Mouse (Mus musculus): ENCODE data around the gene Gkap1. TPM values are rescaled to one million over a fixed set of nuclear protein-coding genes. Genes with fewer than 3 reads are reported as not detected.

The Gkap1 gene
- polyA plus RNA-seq, 1 experiment from 2014 or later: 25.2 TPM

DNA sequence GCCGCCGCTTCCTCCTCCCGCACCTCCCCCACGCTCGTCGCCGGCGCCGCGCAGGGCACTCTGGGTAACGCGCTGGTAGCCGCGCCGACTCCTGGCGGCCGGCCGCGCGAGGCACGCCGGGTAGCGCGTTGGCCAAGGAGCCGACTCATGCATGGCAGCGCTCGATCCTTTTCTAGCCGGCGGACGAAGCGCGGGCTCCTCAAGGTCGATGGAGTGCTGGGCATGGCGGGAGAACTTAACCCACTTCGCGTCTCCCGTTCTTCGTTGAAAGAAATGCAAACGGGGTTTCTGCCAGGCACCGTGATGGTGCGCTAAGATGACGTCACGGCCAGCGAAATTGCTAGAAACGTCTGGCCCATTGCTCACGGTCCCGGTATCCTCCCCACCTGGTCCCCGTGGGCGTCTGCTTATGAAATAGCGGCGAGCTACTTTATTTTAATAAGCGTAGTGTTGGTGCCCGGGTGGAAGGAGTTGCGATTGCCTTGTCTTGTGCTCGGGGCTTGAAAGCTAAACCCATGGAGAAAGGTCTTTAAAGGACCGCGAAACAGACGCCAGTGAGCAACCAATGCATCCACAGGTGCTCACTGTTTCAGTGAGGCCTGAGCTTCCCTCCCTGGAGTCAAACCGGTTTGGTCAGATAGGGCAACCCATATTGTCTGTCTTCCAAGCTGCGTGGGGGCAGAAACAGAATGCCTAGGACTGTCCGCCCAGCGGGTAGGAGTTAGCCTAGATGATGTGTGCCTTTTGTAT is 59.7 kb downstream of the Gkap1 start, which contains the start of gene Ubqln1:
Ubqln1 (minus strand) TSS at position 62 of the 750 bp plus-strand sequence.
- H3K27ac ChIP-seq (replicated peaks; ENCODE audit: low read depth, low read length): peak within 1 kb of the TSS; percentile 93
- no peaks in the 10 kb centered on the region for H3K36me3 ChIP-seq (ENCODE audit: control insufficient read depth, insufficient read depth, low read length)
- DNase-seq (peak; percentile 95), ATAC-seq (ENCODE audit: low FRiP score, low TSS enrichment) (peak; percentile 94)
- H3K4me1 ChIP-seq (ENCODE audit: control insufficient read depth, insufficient read depth, low read length): peaks cover 25% of the 10 kb centered on the region
- H3K4me3 ChIP-seq (replicated peaks; ENCODE audit: low read depth, low read length): peak within 1 kb of the TSS; percentile 100
- H3K9me3 ChIP-seq (ENCODE audit: control insufficient read depth, low read length): no peaks in the 10 kb centered on the region
- H3K27me3 ChIP-seq (ENCODE audit: control insufficient read depth, insufficient read depth, low read length): no peaks in the 10 kb centered on the region
- WGBS: 3% methylated on average over 60 of the region's 62 CpGs
- H3K9ac ChIP-seq (replicated peaks; ENCODE audit: low read length): peak within 1 kb of the TSS; percentile 90
- H3K4me2 ChIP-seq (ENCODE audit: low read length): peak within 1 kb of the TSS; percentile 83

DNA sequence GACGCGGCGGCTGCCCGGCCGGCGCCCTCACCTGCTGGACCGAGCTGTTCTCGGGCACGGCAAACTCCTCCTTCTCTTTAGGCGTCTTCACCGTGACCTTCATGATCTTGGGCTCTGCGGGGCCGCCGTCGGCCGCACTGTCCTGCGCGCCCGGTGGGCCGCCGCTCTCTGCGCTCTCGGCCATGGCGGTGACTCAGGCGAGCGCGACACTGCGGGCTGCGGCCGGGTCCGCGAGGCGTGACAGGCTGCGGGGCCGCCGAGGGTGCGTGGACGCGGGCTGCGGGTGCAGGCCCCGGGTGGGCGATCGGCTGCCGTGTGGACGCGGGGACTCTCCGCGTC is 60.3 kb downstream of the Gkap1 start:
- peak overlapping the region; percentile 100 for H3K4me3 ChIP-seq (replicated peaks; ENCODE audit: low read depth, low read length)
- peak overlapping the region; percentile 93 for H3K27ac ChIP-seq (replicated peaks; ENCODE audit: low read depth, low read length)
- no peaks in the 10 kb centered on the region for H3K27me3 ChIP-seq (ENCODE audit: control insufficient read depth, insufficient read depth, low read length)
- peak overlapping the region; percentile 83 for H3K4me2 ChIP-seq (ENCODE audit: low read length)
- H3K36me3 ChIP-seq (ENCODE audit: control insufficient read depth, insufficient read depth, low read length): no peaks in the 10 kb centered on the region
- ATAC-seq (ENCODE audit: low FRiP score, low TSS enrichment): no peak; the same call in 1 of the 2 replicates
- peaks cover 25% of the 10 kb centered on the region for H3K4me1 ChIP-seq (ENCODE audit: control insufficient read depth, insufficient read depth, low read length)
- WGBS: 0% methylated on average over 37 of the region's 48 CpGs
- DNase-seq: no peak
- H3K9ac ChIP-seq (replicated peaks; ENCODE audit: low read length): peak overlapping the region; percentile 90
- H3K9me3 ChIP-seq (ENCODE audit: control insufficient read depth, low read length): no peaks in the 10 kb centered on the region

DNA sequence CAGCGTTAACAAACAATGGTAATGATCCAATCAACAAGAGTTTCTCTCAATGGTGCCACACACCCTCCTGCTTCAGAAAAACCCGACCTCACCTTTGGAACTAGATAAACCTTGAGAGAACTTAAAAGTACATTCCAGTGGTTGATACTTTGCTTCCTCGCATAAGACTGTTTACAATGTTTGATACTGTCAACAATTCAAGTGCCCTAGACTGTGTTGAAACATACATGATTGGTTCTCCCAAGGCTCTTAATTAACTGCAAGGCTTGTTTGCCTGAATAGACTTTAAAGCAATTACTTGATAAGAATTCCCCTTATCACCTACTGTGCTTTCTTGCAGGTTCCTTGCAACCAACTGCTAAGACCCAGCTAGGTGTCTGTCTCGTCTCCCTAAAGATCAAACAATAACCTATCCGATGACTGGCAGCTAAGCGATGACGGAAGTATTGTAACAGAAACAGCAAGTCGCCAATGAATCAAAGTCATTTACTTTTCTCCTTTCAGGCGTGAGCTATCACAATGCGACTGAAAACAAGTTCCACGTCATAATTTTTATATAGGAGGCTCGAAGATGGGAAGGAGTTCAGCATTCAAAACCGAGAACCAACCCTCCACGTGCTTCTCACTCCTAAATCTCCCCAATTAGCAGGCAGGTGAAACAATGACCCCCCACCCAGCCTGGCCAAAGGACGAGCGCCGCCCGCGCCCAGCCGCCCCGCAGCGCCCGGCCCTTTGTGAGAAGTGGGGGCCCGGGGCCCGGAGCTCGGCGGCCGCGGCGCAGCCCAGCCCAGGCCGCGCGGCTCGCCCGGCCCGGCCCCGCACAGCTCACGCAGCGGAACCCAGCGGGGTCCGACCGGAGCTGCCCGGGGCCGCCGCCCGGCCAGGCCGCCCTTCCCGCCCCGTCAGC is 60.9 kb downstream of the Gkap1 start:
- H3K36me3 ChIP-seq (ENCODE audit: control insufficient read depth, insufficient read depth, low read length): no peaks in the 10 kb centered on the region
- peak overlapping the region; percentile 83 for H3K4me2 ChIP-seq (ENCODE audit: low read length)
- H3K27ac ChIP-seq (replicated peaks; ENCODE audit: low read depth, low read length): peak overlapping the region; percentile 93
- WGBS: 3% methylated on average over 49 of the region's 49 CpGs
- peak; percentile 51 for DNase-seq
- no peaks in the 10 kb centered on the region for H3K27me3 ChIP-seq (ENCODE audit: control insufficient read depth, insufficient read depth, low read length)
- H3K4me3 ChIP-seq (replicated peaks; ENCODE audit: low read depth, low read length): peak overlapping the region; percentile 100
- peak; percentile 80 for ATAC-seq (ENCODE audit: low FRiP score, low TSS enrichment)
- no peaks in the 10 kb centered on the region for H3K9me3 ChIP-seq (ENCODE audit: control insufficient read depth, low read length)
- H3K4me1 ChIP-seq (ENCODE audit: control insufficient read depth, insufficient read depth, low read length): peaks cover 25% of the 10 kb centered on the region
- peak overlapping the region; percentile 90 for H3K9ac ChIP-seq (replicated peaks; ENCODE audit: low read length)

DNA sequence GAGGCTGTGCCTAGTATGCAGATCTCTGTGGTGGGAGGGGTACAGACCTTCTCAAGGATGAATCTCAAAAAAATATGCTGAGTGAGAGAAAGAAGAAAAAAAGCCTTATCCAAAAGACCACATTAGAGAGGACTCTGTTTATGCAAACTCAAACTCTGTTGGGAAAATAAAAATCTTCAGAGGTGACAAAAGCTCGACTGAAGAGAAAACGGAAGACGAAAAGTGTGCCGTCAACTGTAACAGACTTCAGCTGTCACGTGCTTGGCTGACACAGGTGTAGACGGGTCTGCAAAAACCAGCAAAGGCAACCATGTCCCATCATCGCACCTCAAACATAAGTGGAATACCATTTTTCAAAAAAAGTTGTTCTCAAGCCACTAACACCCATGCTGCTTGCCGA is 61.7 kb downstream of the Gkap1 start:
- 69% methylated on average over 8 of the region's 8 CpGs for WGBS
- DNase-seq (no peak), ATAC-seq (ENCODE audit: low FRiP score, low TSS enrichment) (no peak)
- Histone ChIP-seq H3K9ac (replicated peaks; ENCODE audit: low read length) (peak overlapping the region; percentile 2; the same call in 1 of the 2 replicates), H3K27me3 (ENCODE audit: control insufficient read depth, insufficient read depth, low read length) (no peaks in the 10 kb centered on the region), H3K4me3 (replicated peaks; ENCODE audit: low read depth, low read length) (peak overlapping the region; percentile 100), H3K4me2 (ENCODE audit: low read length) (peak overlapping the region; percentile 83), H3K4me1 (ENCODE audit: control insufficient read depth, insufficient read depth, low read length) (peaks cover 25% of the 10 kb centered on the region), H3K9me3 (ENCODE audit: control insufficient read depth, low read length) (no peaks in the 10 kb centered on the region), H3K36me3 (ENCODE audit: control insufficient read depth, insufficient read depth, low read length) (no peaks in the 10 kb centered on the region), H3K27ac (replicated peaks; ENCODE audit: low read depth, low read length) (no peak overlapping the region)

DNA sequence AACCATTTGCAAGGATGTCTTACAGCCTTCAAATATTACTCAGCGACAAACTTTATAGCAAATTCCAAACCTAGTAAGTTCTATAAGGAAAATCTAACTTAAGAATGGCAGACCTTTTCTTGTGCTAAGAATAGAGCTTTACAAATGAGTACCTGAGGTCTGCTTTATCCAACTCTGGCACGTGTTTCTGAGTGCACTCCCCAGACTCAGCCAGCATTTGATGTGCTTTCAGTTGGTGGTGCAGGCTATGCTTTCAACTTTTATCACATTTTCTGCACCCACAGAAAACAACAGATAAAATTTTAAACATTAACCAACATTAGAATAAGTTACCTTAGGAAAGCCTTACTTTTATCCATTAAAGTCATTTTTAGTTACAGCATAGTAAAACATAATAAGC is 63.0 kb downstream of the Gkap1 start:
- Histone ChIP-seq H3K27ac (replicated peaks; ENCODE audit: low read depth, low read length) (no peak overlapping the region), H3K27me3 (ENCODE audit: control insufficient read depth, insufficient read depth, low read length) (no peaks in the 10 kb centered on the region), H3K4me1 (ENCODE audit: control insufficient read depth, insufficient read depth, low read length) (peaks cover 25% of the 10 kb centered on the region), H3K9me3 (ENCODE audit: control insufficient read depth, low read length) (no peaks in the 10 kb centered on the region), H3K4me3 (replicated peaks; ENCODE audit: low read depth, low read length) (no peak overlapping the region), H3K4me2 (ENCODE audit: low read length) (no peak overlapping the region), H3K36me3 (ENCODE audit: control insufficient read depth, insufficient read depth, low read length) (no peaks in the 10 kb centered on the region), H3K9ac (replicated peaks; ENCODE audit: low read length) (no peak overlapping the region)
- no peak for ATAC-seq (ENCODE audit: low FRiP score, low TSS enrichment)
- no peak for DNase-seq
- WGBS: 78% methylated on average over 2 of the region's 2 CpGs

DNA sequence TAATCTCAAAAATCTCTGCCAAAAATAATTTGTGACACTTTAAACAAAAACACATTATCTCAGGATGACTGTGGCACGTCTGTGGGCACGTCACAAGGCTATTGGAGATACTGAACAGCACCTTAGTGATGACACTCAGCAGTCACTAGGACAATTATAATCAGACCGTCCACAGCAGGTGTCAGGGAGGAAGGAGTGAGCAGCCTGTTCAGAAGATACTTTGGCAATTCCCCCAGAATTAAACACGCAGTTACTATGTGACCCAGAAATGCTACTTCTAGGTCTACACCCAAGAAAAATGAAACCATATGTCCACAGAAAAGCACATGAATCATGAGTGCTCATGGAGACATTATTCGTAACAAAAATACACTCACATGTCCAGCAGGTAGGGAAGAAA is 65.1 kb downstream of the Gkap1 start:
- DNase-seq: no peak
- Histone ChIP-seq H3K4me2 (ENCODE audit: low read length) (no peak overlapping the region), H3K9ac (replicated peaks; ENCODE audit: low read length) (no peak overlapping the region), H3K27ac (replicated peaks; ENCODE audit: low read depth, low read length) (no peak overlapping the region), H3K36me3 (ENCODE audit: control insufficient read depth, insufficient read depth, low read length) (no peaks in the 10 kb centered on the region), H3K4me1 (ENCODE audit: control insufficient read depth, insufficient read depth, low read length) (peaks cover 19% of the 10 kb centered on the region), H3K4me3 (replicated peaks; ENCODE audit: low read depth, low read length) (no peak overlapping the region), H3K9me3 (ENCODE audit: control insufficient read depth, low read length) (no peaks in the 10 kb centered on the region), H3K27me3 (ENCODE audit: control insufficient read depth, insufficient read depth, low read length) (no peaks in the 10 kb centered on the region)
- ATAC-seq (ENCODE audit: low FRiP score, low TSS enrichment): no peak
- 88% methylated on average over 5 of the region's 5 CpGs for WGBS

DNA sequence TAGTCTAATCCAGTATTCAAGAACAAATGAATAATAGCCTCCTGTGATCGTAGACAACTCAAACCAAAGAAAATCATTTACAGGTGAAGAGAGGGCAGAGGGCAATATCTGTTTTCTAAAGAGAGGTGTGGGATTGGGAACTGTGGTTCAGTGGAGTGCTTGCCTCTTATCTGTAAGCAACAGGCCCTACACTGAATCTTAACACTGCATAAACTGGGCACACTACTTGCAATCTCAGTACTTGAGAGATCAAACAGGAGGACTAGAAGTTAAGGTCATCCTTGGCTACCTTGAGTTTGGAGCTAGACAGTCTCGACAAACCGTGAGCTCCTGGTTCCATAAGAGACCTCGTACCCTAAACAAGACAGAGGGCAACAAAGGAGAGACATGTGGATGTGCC is 69.4 kb downstream of the Gkap1 start:
- Histone ChIP-seq H3K9ac (replicated peaks; ENCODE audit: low read length) (no peak overlapping the region), H3K9me3 (ENCODE audit: control insufficient read depth, low read length) (no peaks in the 10 kb centered on the region), H3K4me3 (replicated peaks; ENCODE audit: low read depth, low read length) (no peak overlapping the region), H3K27ac (replicated peaks; ENCODE audit: low read depth, low read length) (no peak overlapping the region), H3K4me1 (ENCODE audit: control insufficient read depth, insufficient read depth, low read length) (no peaks in the 10 kb centered on the region), H3K4me2 (ENCODE audit: low read length) (no peak overlapping the region), H3K36me3 (ENCODE audit: control insufficient read depth, insufficient read depth, low read length) (no peaks in the 10 kb centered on the region), H3K27me3 (ENCODE audit: control insufficient read depth, insufficient read depth, low read length) (no peaks in the 10 kb centered on the region)
- ATAC-seq (ENCODE audit: low FRiP score, low TSS enrichment) (no peak), DNase-seq (no peak)
- WGBS: 95% methylated on average over 4 of the region's 4 CpGs

DNA sequence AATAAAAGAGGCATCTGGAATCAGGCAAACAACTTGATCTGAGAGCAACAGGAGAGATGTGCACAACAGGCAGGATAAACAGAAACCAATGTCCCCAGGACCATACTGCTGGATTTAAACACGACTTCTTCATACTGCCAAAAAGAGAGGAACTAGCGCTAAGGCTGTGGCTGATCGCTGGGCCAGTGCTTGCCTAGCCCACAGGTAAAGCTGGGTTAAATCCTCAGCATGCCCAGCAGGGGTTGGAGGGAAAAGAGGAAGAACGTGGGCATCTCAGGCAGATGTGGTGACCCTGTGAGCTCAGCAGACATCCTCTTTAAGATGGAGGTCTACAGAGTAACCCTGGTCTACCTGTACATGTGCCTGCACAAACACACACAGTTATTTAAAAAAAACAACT is 70.5 kb downstream of the Gkap1 start:
- Histone ChIP-seq H3K27ac (replicated peaks; ENCODE audit: low read depth, low read length) (no peak overlapping the region), H3K36me3 (ENCODE audit: control insufficient read depth, insufficient read depth, low read length) (no peaks in the 10 kb centered on the region), H3K4me3 (replicated peaks; ENCODE audit: low read depth, low read length) (no peak overlapping the region), H3K27me3 (ENCODE audit: control insufficient read depth, insufficient read depth, low read length) (no peaks in the 10 kb centered on the region), H3K9me3 (ENCODE audit: control insufficient read depth, low read length) (no peaks in the 10 kb centered on the region), H3K4me2 (ENCODE audit: low read length) (no peak overlapping the region), H3K9ac (replicated peaks; ENCODE audit: low read length) (no peak overlapping the region), H3K4me1 (ENCODE audit: control insufficient read depth, insufficient read depth, low read length) (no peaks in the 10 kb centered on the region)
- WGBS: 61% methylated on average over 4 of the region's 4 CpGs
- ATAC-seq (ENCODE audit: low FRiP score, low TSS enrichment) (no peak), DNase-seq (no peak)

Data from midbrain, embryonic 14.5 days (tissue).